Mouse (Mus musculus): ENCODE measurements around the gene Prmt7. TPM values are rescaled to one million over a fixed set of nuclear protein-coding genes. Genes with fewer than 3 reads are reported as not detected.
A peak's percentile ranks its signal among the peaks of the same experiment; 100 is the strongest.

The Prmt7 gene
- polyA plus RNA-seq, 1 experiment from 2014 or later: 64.8 TPM

GRCm38 (mm10) chr8:106270804-106271203 lies 60.1 kb downstream of the Prmt7 start:
- H3K4me2 ChIP-seq (ENCODE audit: low read length): 0 out of 2 replicates have a peak overlapping the region, but pooled peaks have one; percentile 1

GRCm38 (mm10) chr8:106271378-106271777 lies 60.6 kb downstream of the Prmt7 start:
- no peaks in the 10 kb centered on the region for H3K9me3 ChIP-seq (ENCODE audit: control insufficient read depth, low read length)
- H3K36me3 ChIP-seq (ENCODE audit: control insufficient read depth, insufficient read depth, low read length): no peaks in the 10 kb centered on the region
- no peak overlapping the region for H3K4me3 ChIP-seq (ENCODE audit: low read length)
- no peak for ATAC-seq
- peak overlapping the region; percentile 69 for H3K27ac ChIP-seq (ENCODE audit: low read depth, low read length)
- H3K27me3 ChIP-seq (replicated peaks; ENCODE audit: control insufficient read depth, insufficient read depth, low read length): no peaks in the 10 kb centered on the region
- peak overlapping the region; percentile 25; the same call in 1 of the 2 replicates for H3K9ac ChIP-seq (ENCODE audit: low read depth, low read length)
- peaks cover 29% of the 10 kb centered on the region for H3K4me1 ChIP-seq (ENCODE audit: control insufficient read depth, insufficient read depth, low read depth, low read length)
- no peak overlapping the region for H3K4me2 ChIP-seq (ENCODE audit: low read length)
- 60% methylated on average over 4 of the region's 4 CpGs for WGBS

More at GRCm38 (mm10) chr8:106270804-106271203, 60.1 kb downstream of the Prmt7 start:
- Histone ChIP-seq H3K9ac (ENCODE audit: low read depth, low read length) (no peak overlapping the region; the same call in 1 of the 2 replicates), H3K4me1 (ENCODE audit: control insufficient read depth, insufficient read depth, low read depth, low read length) (peaks cover 29% of the 10 kb centered on the region), H3K27me3 (replicated peaks; ENCODE audit: control insufficient read depth, insufficient read depth, low read length) (no peaks in the 10 kb centered on the region), H3K36me3 (ENCODE audit: control insufficient read depth, insufficient read depth, low read length) (no peaks in the 10 kb centered on the region), H3K9me3 (ENCODE audit: control insufficient read depth, low read length) (no peaks in the 10 kb centered on the region), H3K27ac (ENCODE audit: low read depth, low read length) (peak overlapping the region; percentile 69), H3K4me3 (ENCODE audit: low read length) (no peak overlapping the region)
- WGBS: 2% methylated on average over 5 of the region's 5 CpGs
- peak; percentile 72 for ATAC-seq

- H3K9me3 ChIP-seq (ENCODE audit: control insufficient read depth, low read length): no peaks in the 10 kb centered on the region
- peaks cover 29% of the 10 kb centered on the region for H3K4me1 ChIP-seq (ENCODE audit: control insufficient read depth, insufficient read depth, low read depth, low read length)
- H3K9ac ChIP-seq (ENCODE audit: low read depth, low read length): no peak overlapping the region
- H3K27ac ChIP-seq (ENCODE audit: low read depth, low read length): no peak overlapping the region
- WGBS: 83% methylated on average over 3 of the region's 3 CpGs
- H3K27me3 ChIP-seq (replicated peaks; ENCODE audit: control insufficient read depth, insufficient read depth, low read length): no peaks in the 10 kb centered on the region
- 0 out of 2 replicates have a peak, but pooled peaks cover 3% of the 10 kb centered on the region for H3K36me3 ChIP-seq (ENCODE audit: control insufficient read depth, insufficient read depth, low read length)
- ATAC-seq: no peak
- H3K4me3 ChIP-seq (ENCODE audit: low read length): no peak overlapping the region
- no peak overlapping the region for H3K4me2 ChIP-seq (ENCODE audit: low read length)
Observed at GRCm38 (mm10) chr8:106273468-106273867, 62.7 kb downstream of the Prmt7 start.

- no peak overlapping the region for H3K9ac ChIP-seq (ENCODE audit: low read depth, low read length)
- 0 out of 2 replicates have a peak, but pooled peaks cover 6% of the 10 kb centered on the region for H3K36me3 ChIP-seq (ENCODE audit: control insufficient read depth, insufficient read depth, low read length)
- no peaks in the 10 kb centered on the region for H3K9me3 ChIP-seq (ENCODE audit: control insufficient read depth, low read length)
- peaks cover 8% of the 10 kb centered on the region for H3K4me1 ChIP-seq (ENCODE audit: control insufficient read depth, insufficient read depth, low read depth, low read length)
- H3K4me3 ChIP-seq (ENCODE audit: low read length): no peak overlapping the region
- H3K27me3 ChIP-seq (replicated peaks; ENCODE audit: control insufficient read depth, insufficient read depth, low read length): no peaks in the 10 kb centered on the region
- no peak for ATAC-seq
- H3K4me2 ChIP-seq (ENCODE audit: low read length): no peak overlapping the region
- WGBS: 94% methylated on average over 5 of the region's 5 CpGs
- H3K27ac ChIP-seq (ENCODE audit: low read depth, low read length): no peak overlapping the region
Observed at GRCm38 (mm10) chr8:106276709-106277317, 66.1 kb downstream of the Prmt7 start.

- Histone ChIP-seq H3K36me3 (ENCODE audit: control insufficient read depth, insufficient read depth, low read length) (0 out of 2 replicates have a peak, but pooled peaks cover 6% of the 10 kb centered on the region), H3K9me3 (ENCODE audit: control insufficient read depth, low read length) (no peaks in the 10 kb centered on the region), H3K27me3 (replicated peaks; ENCODE audit: control insufficient read depth, insufficient read depth, low read length) (no peaks in the 10 kb centered on the region), H3K27ac (ENCODE audit: low read depth, low read length) (no peak overlapping the region), H3K9ac (ENCODE audit: low read depth, low read length) (no peak overlapping the region), H3K4me3 (ENCODE audit: low read length) (no peak overlapping the region), H3K4me1 (ENCODE audit: control insufficient read depth, insufficient read depth, low read depth, low read length) (no peaks in the 10 kb centered on the region), H3K4me2 (ENCODE audit: low read length) (no peak overlapping the region)
- 85% methylated on average over 11 of the region's 11 CpGs for WGBS
- no peak for ATAC-seq
Observed at GRCm38 (mm10) chr8:106278367-106279042, 67.8 kb downstream of the Prmt7 start.

GRCm38 (mm10) chr8:106280154-106280553 lies 69.4 kb downstream of the Prmt7 start:
- H3K9me3 ChIP-seq (ENCODE audit: control insufficient read depth, low read length): no peaks in the 10 kb centered on the region
- H3K4me1 ChIP-seq (ENCODE audit: control insufficient read depth, insufficient read depth, low read depth, low read length): no peaks in the 10 kb centered on the region
- H3K9ac ChIP-seq (ENCODE audit: low read depth, low read length): no peak overlapping the region
- WGBS: 53% methylated on average over 5 of the region's 5 CpGs
- no peak overlapping the region for H3K4me3 ChIP-seq (ENCODE audit: low read length)
- H3K36me3 ChIP-seq (ENCODE audit: control insufficient read depth, insufficient read depth, low read length): 0 out of 2 replicates have a peak, but pooled peaks cover 6% of the 10 kb centered on the region
- no peak for ATAC-seq
- no peak overlapping the region for H3K27ac ChIP-seq (ENCODE audit: low read depth, low read length)
- H3K4me2 ChIP-seq (ENCODE audit: low read length): no peak overlapping the region
- no peaks in the 10 kb centered on the region for H3K27me3 ChIP-seq (replicated peaks; ENCODE audit: control insufficient read depth, insufficient read depth, low read length)

- Histone ChIP-seq H3K4me3 (ENCODE audit: low read length) (no peak overlapping the region), H3K36me3 (ENCODE audit: control insufficient read depth, insufficient read depth, low read length) (0 out of 2 replicates have a peak, but pooled peaks cover 6% of the 10 kb centered on the region), H3K9ac (ENCODE audit: low read depth, low read length) (no peak overlapping the region), H3K4me1 (ENCODE audit: control insufficient read depth, insufficient read depth, low read depth, low read length) (no peaks in the 10 kb centered on the region), H3K9me3 (ENCODE audit: control insufficient read depth, low read length) (no peaks in the 10 kb centered on the region), H3K27me3 (replicated peaks; ENCODE audit: control insufficient read depth, insufficient read depth, low read length) (no peaks in the 10 kb centered on the region), H3K4me2 (ENCODE audit: low read length) (no peak overlapping the region), H3K27ac (ENCODE audit: low read depth, low read length) (no peak overlapping the region)
- 53% methylated on average over 4 of the region's 4 CpGs for WGBS
- no peak; the same call in 1 of the 2 replicates for ATAC-seq
Observed at GRCm38 (mm10) chr8:106280844-106281243, 70.1 kb downstream of the Prmt7 start.

- H3K4me3 ChIP-seq (ENCODE audit: low read length): no peak overlapping the region
- no peak overlapping the region for H3K27ac ChIP-seq (ENCODE audit: low read depth, low read length)
- H3K36me3 ChIP-seq (ENCODE audit: control insufficient read depth, insufficient read depth, low read length): no peaks in the 10 kb centered on the region
- H3K4me2 ChIP-seq (ENCODE audit: low read length): no peak overlapping the region
- H3K27me3 ChIP-seq (replicated peaks; ENCODE audit: control insufficient read depth, insufficient read depth, low read length): no peaks in the 10 kb centered on the region
- WGBS: 4% methylated on average over 2 of the region's 2 CpGs
- no peaks in the 10 kb centered on the region; the same call in 1 of the 2 replicates for H3K4me1 ChIP-seq (ENCODE audit: control insufficient read depth, insufficient read depth, low read depth, low read length)
- no peak for ATAC-seq
- H3K9me3 ChIP-seq (ENCODE audit: control insufficient read depth, low read length): no peaks in the 10 kb centered on the region
- no peak overlapping the region for H3K9ac ChIP-seq (ENCODE audit: low read depth, low read length)
Observed at GRCm38 (mm10) chr8:106287445-106287844, 76.7 kb downstream of the Prmt7 start.

- peaks cover 2% of the 10 kb centered on the region; the same call in 1 of the 2 replicates for H3K4me1 ChIP-seq (ENCODE audit: control insufficient read depth, insufficient read depth, low read depth, low read length)
- H3K36me3 ChIP-seq (ENCODE audit: control insufficient read depth, insufficient read depth, low read length): no peaks in the 10 kb centered on the region
- no peak overlapping the region for H3K4me3 ChIP-seq (ENCODE audit: low read length)
- no peak overlapping the region for H3K27ac ChIP-seq (ENCODE audit: low read depth, low read length)
- H3K4me2 ChIP-seq (ENCODE audit: low read length): no peak overlapping the region
- H3K27me3 ChIP-seq (replicated peaks; ENCODE audit: control insufficient read depth, insufficient read depth, low read length): no peaks in the 10 kb centered on the region
- no peaks in the 10 kb centered on the region for H3K9me3 ChIP-seq (ENCODE audit: control insufficient read depth, low read length)
- WGBS: 30% methylated on average over 3 of the region's 3 CpGs
- ATAC-seq: no peak
- no peak overlapping the region for H3K9ac ChIP-seq (ENCODE audit: low read depth, low read length)
Observed at GRCm38 (mm10) chr8:106288732-106289131, 78.0 kb downstream of the Prmt7 start.
